Mouse (Mus musculus) midbrain, embryonic 11.5 days (tissue): ENCODE results near the gene Frmd4b. TPM values are rescaled to one million over a fixed set of nuclear protein-coding genes. Genes with fewer than 3 reads are reported as not detected.

Source experiments
- ATAC-seq: fragments of 200-750 bp; cut with Nextera tagmentation; 2 replicates; pipeline ENCODE4 v1.8.0; 2017; ENCODE audit warnings: moderate TSS enrichment, moderate library complexity; ENCODE audit not compliant: low FRiP score
- DNase-seq: peaks from one replicate; pipeline ENCODE4 v3.0.0; 2015; ENCODE audit warnings: low spot score; ENCODE audit errors: missing footprints
- H3K27ac ChIP-seq: fragments of 300-500 bp; sonication (generic); 2 replicates; pipeline ENCODE4 v1.5.1; 2014; ENCODE audit warnings: low read depth, low read length
- H3K27me3 ChIP-seq: fragments of 300-500 bp; sonication (generic); 2 replicates; pipeline ENCODE4 v1.6.1; 2014; ENCODE audit warnings: mild to moderate bottlenecking, low read length, moderate library complexity, mixed read lengths; ENCODE audit not compliant: control insufficient read depth, insufficient read depth
- H3K36me3 ChIP-seq: fragments of 300-500 bp; sonication (generic); 2 replicates; pipeline ENCODE4 v1.6.1; 2014; ENCODE audit warnings: mild to moderate bottlenecking, low read length, moderate library complexity, mixed read lengths; ENCODE audit not compliant: control insufficient read depth, insufficient read depth
- H3K4me1 ChIP-seq: fragments of 300-500 bp; sonication (generic); 2 replicates; pipeline ENCODE4 v1.6.1; 2014; ENCODE audit warnings: low read length; ENCODE audit not compliant: control insufficient read depth, insufficient read depth
- H3K4me2 ChIP-seq: fragments of 300-500 bp; sonication (generic); 2 replicates; pipeline ENCODE4 v1.6.1; 2014; ENCODE audit warnings: mild to moderate bottlenecking, moderate library complexity
- H3K4me3 ChIP-seq: fragments of 300-500 bp; sonication (generic); 2 replicates; pipeline ENCODE4 v1.5.1; 2014; ENCODE audit warnings: low read depth, low read length
- H3K9ac ChIP-seq: fragments of 300-500 bp; sonication (generic); 2 replicates; pipeline ENCODE4 v1.6.1; 2014; ENCODE audit warnings: low read length
- H3K9me3 ChIP-seq: fragments of 300-500 bp; sonication (generic); 2 replicates; pipeline ENCODE4 v1.6.1; 2016; ENCODE audit warnings: low read length; ENCODE audit not compliant: control insufficient read depth
- WGBS: fragments of 180-500 bp; shearing (Covaris S2); extraction: QIAGEN DNeasy Blood & Tissue Kit; methylation state at CpG from one replicate; pipeline ENCODE4 v1.1.7; 2014; 5-methylcytosine and 5-hydroxymethylcytosine counted together
- polyA plus RNA-seq: library from polyadenylated mRNA; unstranded; fragments of >200 nt; fragmentation: Nextera tagmentation; extraction: Ambion mirVana; gene quantifications from 2 replicates; pipeline ENCODE4 v1.2.1, GENCODE M21; 2014

Frmd4b gene
- polyA plus RNA-seq, 1 experiment from 2014 or later: 31.9 TPM

DNA sequence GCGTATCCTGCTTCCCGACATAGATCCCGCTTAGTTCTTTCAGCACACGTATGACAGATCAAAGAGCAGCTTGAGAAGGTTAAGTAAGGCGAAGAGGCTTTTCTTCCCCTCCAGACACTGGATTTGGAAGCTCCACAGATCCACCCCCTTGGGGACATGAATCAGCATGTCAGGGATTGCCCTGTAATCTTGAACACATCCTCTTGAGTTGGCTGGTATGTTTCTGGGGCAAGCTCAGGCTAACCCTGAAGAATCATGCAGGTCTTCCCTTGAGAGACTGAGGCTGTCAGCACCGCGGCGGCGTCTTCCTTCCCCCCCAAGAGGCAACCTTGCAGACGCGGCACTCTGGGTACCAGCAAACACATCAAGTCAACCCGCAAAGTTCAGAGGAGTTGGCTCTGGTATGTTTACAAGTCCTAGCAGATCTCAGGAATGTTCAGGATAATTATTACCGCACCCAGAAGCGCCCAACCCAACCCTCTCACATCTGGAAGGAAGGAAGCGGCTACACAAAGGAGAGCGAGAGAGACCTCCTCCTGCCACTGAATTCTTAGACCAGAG is 1.4 kb downstream of the Frmd4b start:
- ATAC-seq (no peak), DNase-seq (peak; percentile 91)
- Histone ChIP-seq H3K9me3 (no peaks in the 10 kb centered on the region), H3K4me1 (peaks cover 15% of the 10 kb centered on the region), H3K9ac (peak overlapping the region; percentile 90), H3K27ac (no peak overlapping the region), H3K4me3 (peak overlapping the region; percentile 80), H3K36me3 (no peaks in the 10 kb centered on the region), H3K4me2 (peak overlapping the region; percentile 79), H3K27me3 (no peaks in the 10 kb centered on the region; the same call in 1 of the 2 replicates)
- WGBS: 3% methylated on average over 16 of the region's 16 CpGs

- H3K4me1 ChIP-seq: peaks cover 15% of the 10 kb centered on the region
- H3K9ac ChIP-seq: no peak overlapping the region
- no peak overlapping the region for H3K27ac ChIP-seq
- H3K9me3 ChIP-seq: no peaks in the 10 kb centered on the region
- no peak for DNase-seq
- H3K4me3 ChIP-seq: no peak overlapping the region
- H3K36me3 ChIP-seq: no peaks in the 10 kb centered on the region
- no peaks in the 10 kb centered on the region; the same call in 1 of the 2 replicates for H3K27me3 ChIP-seq
- no peak for ATAC-seq
- H3K4me2 ChIP-seq: no peak overlapping the region
These were observed 3.2 kb downstream of the Frmd4b start for GRCm38 (mm10) chr6:97614179-97614578.

GRCm38 (mm10) chr6:97612861-97613260 is 4.5 kb downstream of the Frmd4b start:
- no peak for ATAC-seq
- Histone ChIP-seq H3K4me1 (peaks cover 17% of the 10 kb centered on the region), H3K36me3 (no peaks in the 10 kb centered on the region), H3K27ac (no peak overlapping the region), H3K9ac (no peak overlapping the region), H3K9me3 (no peaks in the 10 kb centered on the region), H3K27me3 (no peaks in the 10 kb centered on the region), H3K4me2 (no peak overlapping the region), H3K4me3 (no peak overlapping the region)
- WGBS: 91% methylated on average over 5 of the region's 5 CpGs
- DNase-seq: no peak

- Histone ChIP-seq H3K27ac (no peak overlapping the region), H3K27me3 (no peaks in the 10 kb centered on the region), H3K4me3 (no peak overlapping the region), H3K9me3 (no peaks in the 10 kb centered on the region), H3K9ac (no peak overlapping the region), H3K4me2 (no peak overlapping the region), H3K36me3 (no peaks in the 10 kb centered on the region), H3K4me1 (peaks cover 8% of the 10 kb centered on the region)
- DNase-seq (no peak), ATAC-seq (no peak)
- 70% methylated on average over 2 of the region's 2 CpGs for WGBS
These were observed 7.3 kb downstream of the Frmd4b start for GRCm38 (mm10) chr6:97610051-97610450.

- 55% methylated on average over 3 of the region's 3 CpGs for WGBS
- DNase-seq: no peak
- Histone ChIP-seq H3K9me3 (no peaks in the 10 kb centered on the region), H3K9ac (no peak overlapping the region), H3K27ac (no peak overlapping the region), H3K4me1 (peaks cover 12% of the 10 kb centered on the region), H3K4me2 (no peak overlapping the region), H3K4me3 (no peak overlapping the region), H3K36me3 (no peaks in the 10 kb centered on the region), H3K27me3 (no peaks in the 10 kb centered on the region)
- no peak for ATAC-seq
These were observed 9.7 kb downstream of the Frmd4b start for GRCm38 (mm10) chr6:97607646-97608045.

GRCm38 (mm10) chr6:97595218-97595617 is 22.1 kb downstream of the Frmd4b start:
- H3K4me2 ChIP-seq: no peak overlapping the region
- 0 out of 2 replicates have a peak, but pooled peaks have one; percentile 42 for ATAC-seq
- no peaks in the 10 kb centered on the region for H3K9me3 ChIP-seq
- DNase-seq: peak; percentile 37
- H3K4me3 ChIP-seq: no peak overlapping the region
- peaks cover 3% of the 10 kb centered on the region; the same call in 1 of the 2 replicates for H3K4me1 ChIP-seq
- no peaks in the 10 kb centered on the region for H3K27me3 ChIP-seq
- no peak overlapping the region for H3K27ac ChIP-seq
- no peaks in the 10 kb centered on the region for H3K36me3 ChIP-seq
- no peak overlapping the region for H3K9ac ChIP-seq
- 63% methylated on average over 3 of the region's 3 CpGs for WGBS

DNA sequence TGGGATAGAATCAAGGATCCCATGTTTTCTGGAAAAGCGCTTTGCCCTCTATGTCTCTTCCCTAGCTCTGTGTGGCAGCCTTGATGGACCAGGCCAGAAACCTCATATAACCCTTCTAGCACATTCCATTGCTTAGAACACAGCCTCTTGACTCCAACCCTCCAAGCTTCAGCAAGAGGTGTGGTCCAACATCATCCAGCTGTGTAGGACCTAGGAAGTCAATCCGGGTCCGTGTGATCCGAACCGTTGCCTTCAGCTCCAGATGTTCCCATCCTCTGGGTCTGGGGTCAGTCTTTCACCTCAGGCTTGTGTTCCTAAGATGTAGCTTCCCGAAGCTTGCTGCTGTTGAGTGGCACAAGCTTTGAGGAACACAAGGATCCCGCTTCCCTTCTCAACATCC is 22.8 kb downstream of the Frmd4b start:
- Histone ChIP-seq H3K4me1 (peaks cover 3% of the 10 kb centered on the region; the same call in 1 of the 2 replicates), H3K9ac (no peak overlapping the region), H3K4me2 (no peak overlapping the region), H3K27me3 (no peaks in the 10 kb centered on the region), H3K27ac (no peak overlapping the region), H3K9me3 (no peaks in the 10 kb centered on the region), H3K4me3 (no peak overlapping the region), H3K36me3 (no peaks in the 10 kb centered on the region)
- ATAC-seq (no peak), DNase-seq (no peak)
- 94% methylated on average over 7 of the region's 7 CpGs for WGBS

GRCm38 (mm10) chr6:97590230-97590629 is 27.1 kb downstream of the Frmd4b start:
- 61% methylated on average over 5 of the region's 5 CpGs for WGBS
- Histone ChIP-seq H3K27ac (no peak overlapping the region), H3K4me2 (no peak overlapping the region), H3K4me1 (peaks cover under 1% of the 10 kb centered on the region; the same call in 1 of the 2 replicates), H3K27me3 (no peaks in the 10 kb centered on the region), H3K4me3 (no peak overlapping the region), H3K9ac (no peak overlapping the region), H3K36me3 (no peaks in the 10 kb centered on the region), H3K9me3 (no peaks in the 10 kb centered on the region)
- DNase-seq (peak; percentile 60), ATAC-seq (no peak)

DNA sequence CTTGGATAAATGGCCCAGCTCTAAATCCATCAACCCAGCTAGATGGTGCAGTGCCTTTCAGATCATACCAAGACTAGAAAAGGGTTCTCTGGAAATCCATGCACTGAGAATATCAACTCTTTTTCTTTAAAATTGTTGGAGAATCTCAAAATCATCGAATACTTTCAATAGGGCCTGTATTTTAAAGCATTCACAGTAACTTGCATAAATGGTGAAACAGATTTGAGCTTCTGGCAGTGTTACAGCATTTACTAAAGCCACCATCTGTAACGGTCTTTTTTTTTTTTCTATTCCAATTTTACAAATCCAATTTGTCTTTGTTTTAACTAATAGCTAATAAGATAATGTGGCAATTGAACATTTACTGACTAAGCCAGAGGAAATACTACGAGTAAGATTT is 27.8 kb downstream of the Frmd4b start:
- no peaks in the 10 kb centered on the region for H3K4me1 ChIP-seq
- DNase-seq (peak; percentile 62), ATAC-seq (no peak)
- H3K27me3 ChIP-seq: no peaks in the 10 kb centered on the region
- H3K4me2 ChIP-seq: no peak overlapping the region
- 83% methylated on average over 3 of the region's 3 CpGs for WGBS
- H3K4me3 ChIP-seq: no peak overlapping the region
- no peak overlapping the region for H3K27ac ChIP-seq
- no peaks in the 10 kb centered on the region for H3K36me3 ChIP-seq
- no peaks in the 10 kb centered on the region for H3K9me3 ChIP-seq
- no peak overlapping the region for H3K9ac ChIP-seq
